Mouse (Mus musculus) cerebellum, adult (tissue): ENCODE data around the gene Tas2r119.
"Not testable (repeated sequence)": the region's sequence is repeated elsewhere in the genome, so short reads cannot be mapped to it uniquely, and the experiment has no call there.

Experiments used
- ATAC-seq: cut with Nextera tagmentation; 2 replicates; pipeline ENCODE4 v1.9.2; 2017; ENCODE audit warnings: mild to moderate bottlenecking, moderate library complexity, mixed read lengths; ENCODE audit not compliant: insufficient number of reproducible peaks, low FRiP score, low TSS enrichment

Gene Tas2r119

GRCm38 (mm10) chr15:32214687-32215086, 37.6 kb downstream of the Tas2r119 start:
- ATAC-seq: not testable (repeated sequence)

GRCm38 (mm10) chr15:32223028-32223427, 45.9 kb downstream of the Tas2r119 start:
- no peak for ATAC-seq

GRCm38 (mm10) chr15:32225394-32225793, 48.3 kb downstream of the Tas2r119 start:
- ATAC-seq: no peak

- no peak for ATAC-seq
These were observed 49.3 kb downstream of the Tas2r119 start for GRCm38 (mm10) chr15:32226381-32226780.

GRCm38 (mm10) chr15:32226888-32227395, 49.9 kb downstream of the Tas2r119 start:
- no peak for ATAC-seq
